Mouse (Mus musculus) heart, embryonic 15.5 days (tissue): ENCODE measurements around the gene Krtcap2. TPM values are rescaled to one million over a fixed set of nuclear protein-coding genes. Genes with fewer than 3 reads are reported as not detected.

Experiments used
- ATAC-seq: fragments of 200-750 bp; cut with Nextera tagmentation; replicated peaks from 2 replicates; pipeline ENCODE4 v1.8.0; 2017; ENCODE audit warnings: low read depth, moderate TSS enrichment; ENCODE audit not compliant: insufficient number of reproducible peaks, insufficient read depth, low FRiP score
- H3K27ac ChIP-seq: fragments of 300-500 bp; sonication (generic); 2 replicates; pipeline ENCODE4 v1.5.1; 2015; ENCODE audit warnings: mild to moderate bottlenecking, inconsistent platforms
- H3K27me3 ChIP-seq: fragments of 300-500 bp; sonication (generic); 2 replicates; pipeline ENCODE4 v1.6.1; 2015; ENCODE audit warnings: inconsistent platforms
- H3K36me3 ChIP-seq: fragments of 300-500 bp; sonication (generic); 2 replicates; pipeline ENCODE4 v1.6.1; 2015; ENCODE audit warnings: mild to moderate bottlenecking, inconsistent platforms
- H3K4me1 ChIP-seq: fragments of 300-500 bp; sonication (generic); replicated peaks from 2 replicates; pipeline ENCODE4 v1.6.1; 2015; ENCODE audit warnings: inconsistent platforms
- H3K4me2 ChIP-seq: fragments of 300-500 bp; sonication (generic); 2 replicates; pipeline ENCODE4 v1.6.1; 2015; ENCODE audit warnings: inconsistent platforms, mild to moderate bottlenecking, moderate library complexity
- H3K4me3 ChIP-seq: fragments of 300-500 bp; sonication (generic); 2 replicates; pipeline ENCODE4 v1.5.1; 2015; ENCODE audit warnings: mild to moderate bottlenecking, inconsistent platforms
- H3K9ac ChIP-seq: fragments of 300-500 bp; sonication (generic); 2 replicates; pipeline ENCODE4 v1.6.1; 2015; ENCODE audit warnings: mild to moderate bottlenecking, inconsistent platforms
- H3K9me3 ChIP-seq: fragments of 300-500 bp; sonication (generic); replicated peaks from 2 replicates; pipeline ENCODE4 v1.6.1; 2016; ENCODE audit warnings: inconsistent platforms
- WGBS: fragments of 180-500 bp; shearing (Covaris S2); methylation state at CpG from one replicate; pipeline ENCODE4 v1.1.7; 2015; ENCODE audit warnings: mixed read lengths; 5-methylcytosine and 5-hydroxymethylcytosine counted together
- polyA plus RNA-seq: library from polyadenylated mRNA; unstranded; fragments of >200 nt; fragmentation: Nextera tagmentation; extraction: Ambion mirVana; gene quantifications from 2 replicates; pipeline ENCODE4 v1.2.1, GENCODE M21; 2015

The Krtcap2 gene
- polyA plus RNA-seq, 1 experiment from 2014 or later, result 207 TPM

DNA sequence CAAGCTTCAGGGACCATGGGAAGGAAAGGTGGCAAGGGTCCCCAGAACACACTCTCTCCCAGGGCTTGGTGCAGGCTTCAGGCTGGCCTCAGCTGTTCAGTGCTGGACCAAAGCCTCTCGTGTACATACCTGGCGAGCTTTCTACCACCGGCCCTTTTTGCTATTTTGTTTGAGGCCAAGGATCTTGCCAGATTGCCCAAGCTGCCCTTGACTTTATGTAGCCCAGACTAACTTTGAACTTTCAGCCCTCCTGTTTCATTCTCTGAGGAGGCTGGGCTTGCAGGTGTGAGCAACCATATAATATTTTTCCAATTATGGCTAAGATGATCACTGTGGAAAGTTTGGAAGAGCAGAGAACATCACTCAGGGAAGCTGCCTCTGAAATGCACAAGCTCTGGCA, 38.5 kb downstream of the Krtcap2 start:
- H3K4me1 ChIP-seq, result peaks cover 29% of the 10 kb centered on the region

GRCm38 (mm10) chr3:89285526-89285925, 39.8 kb downstream of the Krtcap2 start:
- ATAC-seq, result no peak

More for the DNA sequence above, 38.5 kb downstream of the Krtcap2 start:
- no peak for ATAC-seq
- H3K4me2 ChIP-seq, result no peak overlapping the region
- no peak overlapping the region for H3K27ac ChIP-seq
- H3K9me3 ChIP-seq, result no peaks in the 10 kb centered on the region
- 82% methylated on average over 3 of the region's 3 CpGs for WGBS
- no peak overlapping the region for H3K4me3 ChIP-seq
- H3K27me3 ChIP-seq, result no peaks in the 10 kb centered on the region
- no peak overlapping the region for H3K9ac ChIP-seq
- no peaks in the 10 kb centered on the region for H3K36me3 ChIP-seq

GRCm38 (mm10) chr3:89287286-89287685, 41.5 kb downstream of the Krtcap2 start:
- peak overlapping the region; percentile 51 for H3K27ac ChIP-seq
- no peak overlapping the region for H3K4me3 ChIP-seq
- H3K27me3 ChIP-seq, result no peaks in the 10 kb centered on the region
- no peak for ATAC-seq
- no peaks in the 10 kb centered on the region for H3K36me3 ChIP-seq
- H3K9ac ChIP-seq, result no peak overlapping the region
- 50% methylated on average over 5 of the region's 5 CpGs for WGBS
- H3K4me2 ChIP-seq, result no peak overlapping the region
- H3K4me1 ChIP-seq, result peaks cover 7% of the 10 kb centered on the region; the same call in 1 of the 2 replicates
- H3K9me3 ChIP-seq, result no peaks in the 10 kb centered on the region

More at GRCm38 (mm10) chr3:89285526-89285925, 39.8 kb downstream of the Krtcap2 start:
- no peak overlapping the region for H3K27ac ChIP-seq
- 33% methylated on average over 2 of the region's 2 CpGs for WGBS
- H3K9me3 ChIP-seq, result no peaks in the 10 kb centered on the region
- H3K27me3 ChIP-seq, result no peaks in the 10 kb centered on the region
- H3K36me3 ChIP-seq, result no peaks in the 10 kb centered on the region
- H3K4me3 ChIP-seq, result no peak overlapping the region
- H3K4me1 ChIP-seq, result peaks cover 20% of the 10 kb centered on the region
- H3K9ac ChIP-seq, result no peak overlapping the region
- H3K4me2 ChIP-seq, result no peak overlapping the region

- no peak for ATAC-seq
- H3K9ac ChIP-seq, result no peak overlapping the region
- WGBS, result 29% methylated on average over 7 of the region's 7 CpGs
- no peak overlapping the region for H3K4me3 ChIP-seq
- H3K9me3 ChIP-seq, result no peaks in the 10 kb centered on the region
- H3K36me3 ChIP-seq, result no peaks in the 10 kb centered on the region
- peaks cover 7% of the 10 kb centered on the region; the same call in 1 of the 2 replicates for H3K4me1 ChIP-seq
- no peaks in the 10 kb centered on the region for H3K27me3 ChIP-seq
- H3K4me2 ChIP-seq, result no peak overlapping the region
- no peak overlapping the region for H3K27ac ChIP-seq
These were observed 42.8 kb downstream of the Krtcap2 start for GRCm38 (mm10) chr3:89288503-89288928.

GRCm38 (mm10) chr3:89291874-89292273, 46.1 kb downstream of the Krtcap2 start:
- 43% methylated on average over 10 of the region's 10 CpGs for WGBS

DNA sequence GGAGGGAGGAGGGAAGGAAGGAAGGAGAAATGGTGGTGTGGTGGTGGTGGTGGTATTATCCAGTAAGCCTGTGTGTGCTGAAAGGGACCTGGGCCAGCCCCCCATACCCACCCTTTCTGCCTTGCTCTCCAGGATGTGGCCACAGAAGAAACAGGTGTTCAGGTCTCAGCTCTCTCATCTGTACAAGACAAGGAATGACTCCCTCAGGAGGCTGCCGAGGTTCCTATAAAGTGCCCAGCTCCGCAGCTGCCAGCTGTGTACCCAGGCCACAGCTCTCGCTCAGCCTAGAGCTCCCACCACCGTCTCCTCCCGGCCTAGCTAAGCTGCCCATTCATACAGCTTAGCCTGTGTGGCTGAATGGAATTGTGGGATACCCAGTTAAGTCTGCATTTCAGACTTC, 46.5 kb downstream of the Krtcap2 start:
- no peaks in the 10 kb centered on the region for H3K36me3 ChIP-seq
- no peak overlapping the region for H3K4me2 ChIP-seq
- H3K9ac ChIP-seq, result no peak overlapping the region
- H3K4me3 ChIP-seq, result no peak overlapping the region
- WGBS, result 79% methylated on average over 5 of the region's 5 CpGs
- no peaks in the 10 kb centered on the region for H3K27me3 ChIP-seq
- H3K27ac ChIP-seq, result no peak overlapping the region
- no peaks in the 10 kb centered on the region for H3K9me3 ChIP-seq
- ATAC-seq, result no peak
- peaks cover 7% of the 10 kb centered on the region; the same call in 1 of the 2 replicates for H3K4me1 ChIP-seq

More at GRCm38 (mm10) chr3:89291874-89292273, 46.1 kb downstream of the Krtcap2 start:
- H3K4me1 ChIP-seq, result peaks cover 7% of the 10 kb centered on the region; the same call in 1 of the 2 replicates
- H3K9me3 ChIP-seq, result no peaks in the 10 kb centered on the region
- no peak overlapping the region for H3K4me3 ChIP-seq
- no peak overlapping the region for H3K9ac ChIP-seq
- H3K27me3 ChIP-seq, result no peaks in the 10 kb centered on the region
- no peak overlapping the region for H3K27ac ChIP-seq
- no peaks in the 10 kb centered on the region for H3K36me3 ChIP-seq
- ATAC-seq, result no peak
- H3K4me2 ChIP-seq, result no peak overlapping the region

DNA sequence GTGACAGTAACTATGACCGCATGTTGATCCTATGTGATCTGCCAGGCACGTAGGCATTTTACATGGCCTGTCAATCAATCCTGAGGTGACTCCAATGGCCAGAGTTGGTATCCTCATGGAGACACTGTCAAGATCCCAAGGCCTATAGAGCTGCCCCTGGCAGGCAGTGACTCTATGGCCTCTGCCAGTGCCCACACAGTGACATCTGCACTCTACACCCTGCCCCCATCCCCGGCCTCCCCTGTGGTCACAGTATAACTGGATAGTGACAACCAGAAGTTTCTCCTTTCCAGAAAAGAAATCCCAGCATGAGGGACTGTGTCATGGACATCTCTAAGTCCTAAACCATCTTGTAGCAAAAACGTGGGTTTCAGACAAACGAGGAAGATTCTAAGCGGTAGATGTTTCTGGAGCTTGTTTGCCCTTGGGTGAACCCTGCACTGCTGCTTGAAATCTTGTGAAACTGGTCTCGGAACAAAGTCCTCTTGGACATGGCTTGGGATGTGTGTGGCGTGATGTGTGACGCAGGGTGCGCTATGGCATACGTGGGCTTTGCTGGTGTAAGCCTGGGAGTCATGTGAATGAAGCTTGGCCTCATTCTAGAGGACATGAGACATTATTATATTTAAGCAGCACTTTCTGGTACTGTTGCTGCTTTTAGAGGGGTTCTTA, 47.6 kb downstream of the Krtcap2 start:
- 88% methylated on average over 11 of the region's 11 CpGs for WGBS

DNA sequence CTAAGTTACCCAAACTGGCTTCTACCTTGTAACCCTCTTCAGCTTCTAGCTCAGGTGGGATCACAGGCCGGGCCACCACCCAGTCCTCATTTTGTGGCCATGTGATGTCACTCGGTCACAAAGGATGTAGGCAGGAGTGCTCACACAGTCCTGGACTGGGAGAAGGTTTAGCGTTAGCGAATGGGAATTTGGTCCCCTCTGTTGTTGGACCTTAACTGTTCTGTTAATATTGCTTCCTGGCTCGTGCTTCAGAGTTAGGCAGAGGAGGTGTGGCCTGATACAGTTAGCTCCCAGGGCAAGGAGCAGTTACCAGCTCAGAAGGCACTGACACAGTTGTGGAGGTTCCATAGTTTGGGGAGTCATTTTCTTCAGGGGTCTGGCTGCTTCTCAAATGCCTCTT, 48.4 kb downstream of the Krtcap2 start:
- no peaks in the 10 kb centered on the region for H3K36me3 ChIP-seq
- H3K4me2 ChIP-seq, result no peak overlapping the region
- H3K9ac ChIP-seq, result no peak overlapping the region
- no peak overlapping the region for H3K27ac ChIP-seq
- 74% methylated on average over 5 of the region's 5 CpGs for WGBS
- H3K4me1 ChIP-seq, result 0 out of 2 replicates have a peak, but pooled peaks cover under 1% of the 10 kb centered on the region
- no peak overlapping the region for H3K4me3 ChIP-seq
- H3K27me3 ChIP-seq, result no peaks in the 10 kb centered on the region
- H3K9me3 ChIP-seq, result no peaks in the 10 kb centered on the region
- ATAC-seq, result no peak

More for the DNA sequence above, 47.6 kb downstream of the Krtcap2 start:
- no peaks in the 10 kb centered on the region for H3K36me3 ChIP-seq
- H3K27ac ChIP-seq, result no peak overlapping the region
- ATAC-seq, result no peak
- no peak overlapping the region for H3K4me2 ChIP-seq
- no peak overlapping the region for H3K4me3 ChIP-seq
- H3K27me3 ChIP-seq, result no peaks in the 10 kb centered on the region
- no peaks in the 10 kb centered on the region for H3K9me3 ChIP-seq
- H3K9ac ChIP-seq, result no peak overlapping the region
- H3K4me1 ChIP-seq, result 0 out of 2 replicates have a peak, but pooled peaks cover 2% of the 10 kb centered on the region

DNA sequence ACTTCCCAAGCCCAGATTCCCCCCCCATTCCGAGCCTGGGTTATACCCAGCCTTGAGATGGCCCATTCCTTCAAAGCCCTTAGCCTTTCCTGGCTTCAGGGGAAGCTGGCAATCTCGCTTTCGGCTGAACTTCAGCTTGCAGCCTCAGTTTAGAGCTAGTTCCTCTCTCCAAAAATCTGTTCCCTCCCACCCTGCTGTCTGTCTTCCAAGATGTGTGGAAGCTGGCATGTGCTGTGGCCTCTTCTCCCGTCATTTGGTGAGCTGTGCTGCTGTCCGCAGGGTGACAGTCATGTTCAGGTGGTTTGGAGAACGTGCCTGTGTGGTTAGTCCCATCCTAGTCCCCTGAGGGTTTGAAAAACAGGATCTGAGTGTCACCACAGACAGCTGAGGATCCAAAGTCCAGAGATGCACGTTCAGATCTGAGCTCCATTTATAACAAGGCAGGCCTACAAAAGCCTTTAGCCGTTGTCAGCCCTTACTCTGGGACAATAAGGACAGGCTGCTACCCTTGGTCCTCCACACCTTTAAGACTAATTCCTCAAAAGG, 50.0 kb downstream of the Krtcap2 start:
- no peak overlapping the region for H3K4me2 ChIP-seq
- no peak overlapping the region for H3K9ac ChIP-seq
- H3K4me1 ChIP-seq, result peaks cover 10% of the 10 kb centered on the region
- H3K9me3 ChIP-seq, result no peaks in the 10 kb centered on the region
- H3K27ac ChIP-seq, result no peak overlapping the region
- no peaks in the 10 kb centered on the region for H3K27me3 ChIP-seq
- ATAC-seq, result no peak
- no peaks in the 10 kb centered on the region for H3K36me3 ChIP-seq
- H3K4me3 ChIP-seq, result no peak overlapping the region
- WGBS, result 73% methylated on average over 8 of the region's 8 CpGs

DNA sequence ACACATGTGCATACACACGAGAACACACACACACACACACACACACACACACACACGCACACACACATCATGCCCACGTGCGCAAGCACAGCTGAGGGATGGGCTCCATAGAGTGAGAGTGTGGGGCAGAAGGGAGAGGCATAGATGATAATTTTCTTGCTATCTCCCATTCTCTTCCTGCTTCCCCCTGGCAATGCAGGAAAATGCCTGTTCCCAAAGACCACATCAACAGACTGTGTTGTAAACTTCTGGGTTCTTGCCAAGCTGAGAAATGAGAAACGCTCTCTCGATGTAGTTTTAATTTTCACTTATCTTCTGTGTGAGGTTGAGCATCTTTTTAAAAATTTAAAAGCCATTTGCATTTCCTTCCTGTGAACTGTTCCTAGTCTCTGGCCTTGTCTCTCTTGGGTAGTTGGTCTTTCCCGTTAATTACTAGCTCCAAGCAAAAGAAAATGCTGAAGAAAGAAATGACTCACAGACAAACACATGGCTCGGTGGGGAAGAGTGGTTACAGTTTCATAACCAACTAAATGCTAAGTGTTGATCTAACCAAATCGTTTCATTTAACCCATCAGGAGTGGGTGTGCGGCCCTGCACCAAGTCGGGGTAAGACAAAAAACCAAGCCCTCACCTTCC, 51.1 kb downstream of the Krtcap2 start:
- Histone ChIP-seq H3K4me3 (no peak overlapping the region), H3K36me3 (no peaks in the 10 kb centered on the region), H3K4me2 (no peak overlapping the region), H3K9me3 (no peaks in the 10 kb centered on the region), H3K27me3 (no peaks in the 10 kb centered on the region), H3K4me1 (peaks cover 10% of the 10 kb centered on the region), H3K9ac (no peak overlapping the region), H3K27ac (no peak overlapping the region)
- no peak for ATAC-seq
- 73% methylated on average over 11 of the region's 11 CpGs for WGBS

GRCm38 (mm10) chr3:89298908-89299307, 53.1 kb downstream of the Krtcap2 start:
- H3K4me3 ChIP-seq, result no peak overlapping the region
- 80% methylated on average over 6 of the region's 6 CpGs for WGBS
- peak overlapping the region; percentile 66; the same call in 1 of the 2 replicates for H3K4me2 ChIP-seq
- no peak for ATAC-seq
- no peak overlapping the region for H3K27ac ChIP-seq
- H3K9me3 ChIP-seq, result no peaks in the 10 kb centered on the region
- H3K36me3 ChIP-seq, result no peaks in the 10 kb centered on the region
- no peaks in the 10 kb centered on the region for H3K27me3 ChIP-seq
- H3K9ac ChIP-seq, result no peak overlapping the region
- peaks cover 10% of the 10 kb centered on the region for H3K4me1 ChIP-seq
